Mouse (Mus musculus) left cerebral cortex, postnatal 25 days (tissue): Measurements from ENCODE around the gene Kctd2. TPM values are rescaled to one million over a fixed set of nuclear protein-coding genes. Genes with fewer than 3 reads are reported as not detected.
"Not testable (repeated sequence)": the region's sequence is repeated elsewhere in the genome, so short reads cannot be mapped to it uniquely, and the experiment has no call there.

Source experiments
- DNase-seq, 2 experiments: peaks; one replicate each; pipeline ENCODE4 v3.0.0; 2022; ENCODE audit warnings: low spot score in 2 of 2, mixed read lengths in 1 of 2
- intact Hi-C: fragments of 180-260 bp; cut with DNase I; formaldehyde crosslinking; loops from one replicate; pipeline ENCODE4 v1.15.1; 2025
- microRNA-seq, 2 experiments: library from miRNA; unstranded; fragments of <30 nt; microRNA quantifications; one replicate each; pipeline ENCODE4 v1.2.0; 2022
- total RNA-seq, 2 experiments: library from RNA; stranded (reverse); gene quantifications; 2 replicates each; pipeline ENCODE4 v1.2.3; 2021

Kctd2 gene
- total RNA-seq, 2 experiments from 2014 or later: 70.9 to 72.5 TPM

DNA sequence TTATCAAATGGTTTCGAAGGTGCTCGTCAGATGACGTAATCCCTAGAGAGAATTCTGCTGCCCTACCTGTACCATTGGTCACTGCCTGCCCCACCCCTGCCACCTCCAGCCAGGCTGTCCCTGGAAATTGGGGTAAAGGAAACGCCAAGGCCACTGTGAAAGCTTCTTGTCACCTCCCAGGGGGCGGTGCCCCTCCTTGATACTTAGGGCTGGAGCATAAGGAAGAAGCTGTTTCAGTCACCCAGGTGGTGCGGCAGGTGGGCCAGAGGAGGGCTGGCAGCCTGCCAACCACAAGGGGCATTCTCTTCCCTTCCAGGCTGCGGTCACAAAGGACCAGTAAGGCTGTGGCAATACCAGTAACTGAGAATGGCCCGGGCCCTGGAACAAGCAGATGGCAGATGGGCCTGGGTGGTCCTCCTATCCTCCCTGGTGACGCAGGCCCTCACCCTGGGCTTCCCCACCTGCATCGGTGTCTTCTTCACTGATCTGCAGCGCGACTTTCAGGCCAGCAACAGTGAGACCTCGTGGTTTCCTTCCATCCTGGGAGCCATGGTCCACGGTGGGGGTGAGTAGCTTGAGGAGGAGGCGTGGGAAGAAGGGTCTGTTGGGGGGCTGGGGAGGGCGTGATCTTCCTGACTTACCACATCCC lies 42.4 kb downstream of the Kctd2 start, which contains the start of gene Slc16a5:
Slc16a5 (plus strand) TSS at position 232 of the 649 bp plus-strand sequence.
- no peak for DNase-seq
- intact Hi-C loops: no loop called here

DNA sequence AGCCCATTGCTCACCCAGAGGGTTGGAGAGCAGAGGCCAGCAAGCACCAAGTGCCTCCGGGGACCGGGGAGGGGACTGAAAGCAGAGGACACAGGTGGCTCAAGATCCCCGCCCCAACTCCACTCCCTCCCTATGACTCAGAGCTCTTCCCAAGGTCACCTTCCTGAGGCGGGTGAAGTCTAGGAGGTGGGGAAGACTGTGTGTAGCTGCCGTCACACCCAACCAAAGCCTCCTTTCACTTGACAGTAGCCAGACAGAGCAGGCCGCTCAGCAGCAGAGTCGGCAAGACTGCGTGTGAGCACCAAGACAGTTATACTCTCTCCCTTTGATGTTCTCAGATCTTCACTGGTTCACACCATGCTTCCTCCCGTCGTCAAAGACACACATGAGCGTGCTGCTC lies 43.5 kb downstream of the Kctd2 start:
- no peak for DNase-seq
- intact Hi-C loops: no loop called here

DNA sequence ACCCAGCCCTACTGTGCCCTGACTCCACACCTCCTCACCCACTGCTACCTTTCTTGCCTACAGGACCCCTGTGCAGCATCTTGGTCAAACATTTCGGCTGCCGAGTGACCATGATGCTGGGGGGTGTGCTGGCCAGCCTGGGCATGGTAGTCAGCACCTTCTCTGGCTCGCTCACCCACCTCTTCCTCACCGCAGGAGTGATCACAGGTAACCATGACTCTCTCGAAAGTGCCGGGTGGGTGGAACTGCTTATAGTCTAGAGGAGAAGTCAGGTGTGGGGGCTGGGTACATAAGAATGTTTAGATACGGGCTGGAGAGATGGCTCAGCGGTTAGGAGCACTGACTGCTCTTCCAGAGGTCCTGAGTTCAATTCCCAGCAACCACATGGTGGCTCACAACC lies 44.9 kb downstream of the Kctd2 start:
- DNase-seq: no peak
- intact Hi-C loops: no loop called here

DNA sequence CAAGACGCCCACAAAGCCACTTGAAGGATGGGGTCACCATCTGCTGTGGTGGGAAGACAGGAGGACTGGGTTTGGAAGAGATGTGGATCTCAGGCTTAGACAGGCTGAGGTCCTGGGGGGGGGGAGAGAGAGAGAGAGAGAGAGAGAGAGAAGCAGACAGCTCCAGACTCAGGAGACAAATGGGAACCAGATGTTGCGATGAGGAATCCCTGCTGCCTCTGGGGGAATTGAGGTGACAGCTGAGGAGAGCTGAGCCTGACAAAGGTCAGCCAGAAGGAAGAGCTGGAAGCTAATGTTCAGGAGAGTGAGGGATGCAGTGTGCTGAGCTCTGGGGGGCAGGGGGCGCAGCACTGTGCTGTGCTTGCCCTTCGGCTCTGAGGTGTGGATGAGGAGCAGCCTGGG lies 47.3 kb downstream of the Kctd2 start:
- no peak for DNase-seq

GRCm38 (mm10) chr11:115472183-115472582 lies 52.3 kb downstream of the Kctd2 start:
- DNase-seq: no peak
- intact Hi-C loops: no loop called here

More for the DNA sequence above, 47.3 kb downstream of the Kctd2 start:
- intact Hi-C loops: no loop called here

DNA sequence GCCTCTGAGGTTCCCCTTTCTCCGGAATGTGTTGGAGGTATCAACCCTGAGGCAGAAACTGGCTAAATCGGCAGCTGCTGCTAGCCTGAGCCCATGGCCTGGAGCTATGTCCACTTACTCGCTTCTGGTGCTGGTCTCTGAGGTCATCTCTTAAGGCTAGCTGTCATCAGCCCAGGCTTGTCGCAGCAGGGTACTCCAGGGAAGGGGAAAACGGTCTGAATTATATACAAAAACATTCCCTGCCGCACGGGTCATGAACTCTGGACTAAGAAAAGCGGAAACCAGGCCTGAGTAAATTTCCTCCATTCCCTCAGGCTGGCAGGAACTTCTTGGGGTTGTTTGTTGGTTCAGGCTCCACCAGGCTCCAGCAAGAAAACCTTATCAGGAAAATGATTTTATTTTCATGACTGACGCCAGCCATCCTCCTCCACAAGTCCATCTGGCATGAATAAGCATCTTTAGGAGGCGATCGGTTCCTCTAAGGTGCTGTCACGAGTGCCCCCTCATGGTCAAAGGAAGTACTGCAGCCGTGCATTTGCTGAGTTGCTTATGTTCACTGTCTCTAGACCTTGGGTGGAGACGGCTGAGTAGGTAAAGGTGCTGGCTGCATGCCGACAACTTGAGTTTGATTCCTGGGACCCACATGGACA lies 53.8 kb downstream of the Kctd2 start:
- DNase-seq: peak; percentile 98 to 99

GRCm38 (mm10) chr11:115475025-115475757 lies 55.3 kb downstream of the Kctd2 start, which contains the start of gene Armc7:
Gene Armc7, plus strand, starts transcription at chr11:115475667.
- peak; percentile 92 to 97 for DNase-seq
- intact Hi-C loops: loop anchor here (1.0 kb wide), 1 partner anchor 117 kb away; no protein-coding TSS in a partner anchor

More for the DNA sequence above, 53.8 kb downstream of the Kctd2 start:
- intact Hi-C loops: loop anchor here (1.0 kb wide), 1 partner anchor 45 kb away; no protein-coding TSS in a partner anchor

DNA sequence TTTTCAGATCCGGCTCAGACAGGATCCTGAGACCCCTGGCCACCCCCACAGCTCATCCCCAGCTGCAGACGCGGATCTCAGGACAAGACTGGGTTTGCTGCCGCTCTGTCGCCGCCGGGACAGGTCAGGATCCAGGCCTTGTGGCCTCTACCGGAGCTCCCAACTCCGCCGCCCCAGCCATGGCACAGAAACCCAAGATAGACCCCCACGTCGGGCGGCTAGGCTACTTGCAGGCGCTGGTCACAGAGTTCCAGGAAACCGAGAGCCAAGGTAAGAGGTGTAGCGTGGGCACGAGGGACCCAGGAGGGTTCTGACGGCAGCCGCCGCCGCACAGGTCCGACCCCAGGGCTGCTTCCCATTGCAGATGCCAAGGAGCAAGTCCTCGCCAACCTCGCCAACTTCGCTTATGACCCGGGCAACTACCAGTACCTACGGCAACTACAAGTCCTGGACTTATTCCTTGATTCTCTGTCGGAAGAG lies 55.9 kb downstream of the Kctd2 start:
- no peak for DNase-seq
- intact Hi-C loops: loop anchor here (1.0 kb wide), 1 partner anchor 117 kb away; no protein-coding TSS in a partner anchor

DNA sequence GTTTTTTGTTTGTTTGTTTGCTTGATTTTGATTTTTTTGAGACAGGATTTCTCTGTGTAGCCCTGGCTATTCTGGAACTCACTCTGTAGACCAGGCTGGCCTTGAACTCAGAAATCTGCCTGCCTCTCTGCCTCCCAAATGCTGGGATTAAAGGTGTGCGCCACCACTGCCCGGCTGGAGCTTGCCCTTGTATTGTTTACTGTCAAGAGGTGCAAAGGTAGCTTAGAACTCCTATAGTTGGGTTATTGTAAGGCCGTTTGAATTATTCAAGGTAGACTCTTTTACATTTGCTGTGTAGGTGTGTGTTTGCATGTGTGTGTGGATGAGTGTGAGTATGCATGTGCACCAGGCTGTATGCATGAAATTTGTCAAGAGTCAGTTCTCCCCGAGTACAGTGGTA lies 56.7 kb downstream of the Kctd2 start:
- DNase-seq, intact Hi-C loops: not testable (repeated sequence)

GRCm38 (mm10) chr11:115477388-115477787 lies 57.5 kb downstream of the Kctd2 start:
- DNase-seq, intact Hi-C loops: not testable (repeated sequence)

DNA sequence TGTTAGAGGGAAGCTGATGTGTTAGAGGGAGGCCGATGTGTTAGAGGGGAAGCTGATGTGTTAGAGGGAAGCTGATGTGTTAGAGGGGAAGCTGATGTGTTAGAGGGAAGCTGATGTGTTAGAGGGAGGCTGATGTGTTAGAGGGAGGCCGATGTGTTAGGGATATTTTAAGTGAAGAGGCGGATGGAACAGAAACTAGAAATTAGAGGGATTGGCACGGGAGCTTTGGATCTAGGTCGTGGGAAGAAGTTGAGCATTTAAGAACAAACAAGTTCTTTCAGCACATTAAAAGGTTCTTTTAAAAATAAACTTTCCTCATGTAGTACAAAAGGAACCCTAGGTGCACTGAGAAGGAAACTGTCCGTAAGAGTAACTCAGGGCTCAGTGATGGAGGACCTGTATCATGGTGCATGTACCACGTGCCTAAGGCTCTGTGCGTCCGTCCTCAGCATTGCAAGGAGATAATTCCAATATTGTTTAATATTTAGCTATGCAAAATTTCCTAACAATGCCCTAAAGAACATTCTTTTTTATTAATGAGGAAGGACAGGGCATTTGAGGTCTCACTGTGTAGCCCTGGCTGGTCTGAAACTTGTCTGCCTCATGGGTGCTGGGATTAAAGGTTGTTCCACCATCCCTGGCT lies 58.5 kb downstream of the Kctd2 start:
- intact Hi-C loops: no loop called here
- DNase-seq: peak in 1 of 2 experiments; percentile 59

Small RNA genes within 50 kb of the gene (microRNA-seq; reads per million reads assigned to microRNA genes)
- gene Mir3968: 0 reads per million in 2 experiments

Other genes starting within 250 kb of the Kctd2 start
- 10 to 100 TPM; 15.8 to 18.2 TPM for gene Tmem104, start 232.6 kb upstream of the Kctd2 start, total RNA-seq
- gene Nat9, start 232.3 kb upstream of the Kctd2 start, total RNA-seq: 10 to 100 TPM; 20.1 to 22.3 TPM
- 10 to 100 TPM; 41.0 to 42.0 TPM for gene Grin2c, start 152.9 kb upstream of the Kctd2 start, total RNA-seq
- 10 to 100 TPM; 14.5 to 17.4 TPM for gene Fdxr, start 143.1 kb upstream of the Kctd2 start, total RNA-seq
- gene Fads6, start 122.5 kb upstream of the Kctd2 start, total RNA-seq: 10 to 100 TPM in 1 of 2 experiments, 1 to 10 TPM in 1; 9.5 to 10.8 TPM
- under 1 TPM; 0.62 to 0.96 TPM for gene Otop2, start 113.0 kb upstream of the Kctd2 start, total RNA-seq
- gene Ush1g, start 98.1 kb upstream of the Kctd2 start, total RNA-seq: under 1 TPM; 0.18 to 0.28 TPM
- gene Otop3, start 85.4 kb upstream of the Kctd2 start, total RNA-seq: under 1 TPM in 1 of 2 experiments, not detected in 1; 0.14 TPM
- 100 to 1,000 TPM; 108 to 111 TPM for gene Hid1, start 52.4 kb upstream of the Kctd2 start, total RNA-seq
- 10 to 100 TPM; 19.8 to 20.9 TPM for gene Cdr2l, start 38.2 kb upstream of the Kctd2 start, total RNA-seq
- 100 to 1,000 TPM; 107 to 109 TPM for gene Mrpl58, start 16.4 kb upstream of the Kctd2 start, total RNA-seq
- 100 to 1,000 TPM; 447 to 455 TPM for gene Atp5h, start 166 bp upstream of the Kctd2 start, total RNA-seq
- gene Trim80, start 20.4 kb downstream of the Kctd2 start, total RNA-seq: not detected
- gene Slc16a5, start 42.3 kb downstream of the Kctd2 start, total RNA-seq: not detected
- gene Armc7, start 55.5 kb downstream of the Kctd2 start, total RNA-seq: 10 to 100 TPM; 12.5 to 12.8 TPM
- gene Nt5c, start 71.7 kb downstream of the Kctd2 start, total RNA-seq: 10 to 100 TPM; 60.1 to 66.5 TPM
- 100 to 1,000 TPM; 165 to 168 TPM for gene Jpt1, start 94.3 kb downstream of the Kctd2 start, total RNA-seq
- 100 to 1,000 TPM; 298 to 313 TPM for gene Sumo2, start 116.1 kb downstream of the Kctd2 start, total RNA-seq
- gene Nup85, start 144.3 kb downstream of the Kctd2 start, total RNA-seq: 10 to 100 TPM; 45.7 to 49.1 TPM
- gene Mrps7, start 183.8 kb downstream of the Kctd2 start, total RNA-seq: 10 to 100 TPM; 52.2 to 56.2 TPM
- 10 to 100 TPM; 76.5 to 88.6 TPM for gene Gga3, start 183.9 kb downstream of the Kctd2 start, total RNA-seq
- 10 to 100 TPM; 17.6 to 19.4 TPM for gene Mif4gd, start 192.8 kb downstream of the Kctd2 start, total RNA-seq
- 10 to 100 TPM; 54.3 to 59.3 TPM for gene Slc25a19, start 208.2 kb downstream of the Kctd2 start, total RNA-seq